Mouse (Mus musculus) limb, embryonic 14.5 days (tissue): ENCODE results near the gene Ccdc59. TPM values are rescaled to one million over a fixed set of nuclear protein-coding genes. Genes with fewer than 3 reads are reported as not detected.

ENCODE experiments used
- ATAC-seq: fragments of 200-750 bp; cut with Nextera tagmentation; 2 replicates; pipeline ENCODE4 v1.8.0; 2017; ENCODE audit warnings: low read depth, moderate number of reproducible peaks, moderate TSS enrichment; ENCODE audit not compliant: low FRiP score
- DNase-seq: peaks from one replicate; pipeline ENCODE4 v3.0.0-alpha.2; 2015; ENCODE audit warnings: low spot score
- H3K27ac ChIP-seq: fragments of 300-500 bp; sonication (generic); replicated peaks from 2 replicates; pipeline ENCODE4 v1.5.1; 2014; ENCODE audit warnings: low read depth, mild to moderate bottlenecking, low read length, moderate library complexity, mixed read lengths
- H3K27me3 ChIP-seq: fragments of 300-500 bp; sonication (generic); 2 replicates; pipeline ENCODE4 v1.6.1; 2014; ENCODE audit warnings: low read length, mixed read lengths; ENCODE audit not compliant: control insufficient read depth, insufficient read depth
- H3K36me3 ChIP-seq: fragments of 300-500 bp; sonication (generic); 2 replicates; pipeline ENCODE4 v1.6.1; 2014; ENCODE audit warnings: mild to moderate bottlenecking, low read length, moderate library complexity, mixed read lengths; ENCODE audit not compliant: control insufficient read depth, insufficient read depth
- H3K4me1 ChIP-seq: fragments of 300-500 bp; sonication (generic); 2 replicates; pipeline ENCODE4 v1.6.1; 2014; ENCODE audit warnings: antibody characterized with exemption, low read length, mixed read lengths; ENCODE audit not compliant: control insufficient read depth, insufficient read depth
- H3K4me2 ChIP-seq: fragments of 300-500 bp; sonication (generic); replicated peaks from 2 replicates; pipeline ENCODE4 v1.6.1; 2014; ENCODE audit warnings: low read depth, mild to moderate bottlenecking, low read length, moderate library complexity; ENCODE audit not compliant: severe bottlenecking
- H3K4me3 ChIP-seq: fragments of 300-500 bp; sonication (generic); replicated peaks from 2 replicates; pipeline ENCODE4 v1.5.1; 2014; ENCODE audit warnings: low read length
- H3K9ac ChIP-seq: fragments of 300-500 bp; sonication (generic); 2 replicates; pipeline ENCODE4 v1.6.1; 2014; ENCODE audit warnings: mild to moderate bottlenecking, low read depth, low read length, moderate library complexity; ENCODE audit not compliant: severe bottlenecking
- H3K9me3 ChIP-seq: fragments of 300-500 bp; sonication (generic); 2 replicates; pipeline ENCODE4 v1.6.1; 2016; ENCODE audit warnings: low read length; ENCODE audit not compliant: control insufficient read depth
- POLR2A ChIP-seq: fragments of 200-500 bp; IDR thresholded peaks from 2 replicates; pipeline ENCODE4 v1.8.0; 2012; ENCODE audit warnings: inconsistent platforms, mild to moderate bottlenecking, moderate library complexity, borderline replicate concordance; ENCODE audit not compliant: insufficient read depth, insufficient read length; ENCODE audit errors: extremely low read depth
- WGBS: fragments of 180-500 bp; shearing (Covaris S2); extraction: QIAGEN DNeasy Blood & Tissue Kit; methylation state at CpG from one replicate; pipeline ENCODE4 v1.1.7; 2014; 5-methylcytosine and 5-hydroxymethylcytosine counted together
- polyA plus RNA-seq, 2 experiments: library from polyadenylated mRNA; depleted of rRNA in 1 of 2; stranded (reverse) in 1 of 2; unstranded in 1 of 2; fragments of >200 nt; fragmentation: Nextera tagmentation in 1 of 2; extraction: Ambion mirVana in 1 of 2; gene quantifications; 2 replicates each; pipeline versions ENCODE4 v1.2.1 to v1.2.3; 2012 to 2014

Gene Ccdc59
- polyA plus RNA-seq, 2 experiments, result 32.4 to 58.6 TPM

DNA sequence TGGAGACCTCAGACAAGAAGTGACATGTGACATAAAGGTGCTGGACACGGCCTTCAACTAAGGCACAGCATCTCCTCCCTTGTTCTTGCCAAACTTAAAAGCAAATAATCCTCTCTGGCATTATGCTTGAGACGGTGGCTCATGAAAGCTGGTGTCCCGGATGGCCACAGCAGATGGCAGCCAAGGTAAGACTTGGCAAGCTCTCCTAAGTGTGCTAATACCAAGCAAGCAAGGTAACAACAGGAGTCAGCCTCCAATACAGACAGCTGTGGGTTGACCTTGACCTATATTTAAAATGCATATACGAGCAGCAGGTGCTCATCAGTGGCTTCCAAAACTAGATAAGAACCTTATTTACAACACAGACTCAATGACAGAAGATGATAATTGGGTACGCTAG lies 9.4 kb downstream of the Ccdc59 start:
- Histone ChIP-seq H3K4me2 (no peak overlapping the region), H3K36me3 (peaks cover 42% of the 10 kb centered on the region), H3K9me3 (no peaks in the 10 kb centered on the region), H3K4me3 (no peak overlapping the region), H3K27me3 (no peaks in the 10 kb centered on the region), H3K27ac (no peak overlapping the region), H3K9ac (no peak overlapping the region), H3K4me1 (no peaks in the 10 kb centered on the region)
- DNase-seq, result no peak
- 86% methylated on average over 5 of the region's 5 CpGs for WGBS
- no peak for ATAC-seq
- TF ChIP-seq POLR2A, result no peak

DNA sequence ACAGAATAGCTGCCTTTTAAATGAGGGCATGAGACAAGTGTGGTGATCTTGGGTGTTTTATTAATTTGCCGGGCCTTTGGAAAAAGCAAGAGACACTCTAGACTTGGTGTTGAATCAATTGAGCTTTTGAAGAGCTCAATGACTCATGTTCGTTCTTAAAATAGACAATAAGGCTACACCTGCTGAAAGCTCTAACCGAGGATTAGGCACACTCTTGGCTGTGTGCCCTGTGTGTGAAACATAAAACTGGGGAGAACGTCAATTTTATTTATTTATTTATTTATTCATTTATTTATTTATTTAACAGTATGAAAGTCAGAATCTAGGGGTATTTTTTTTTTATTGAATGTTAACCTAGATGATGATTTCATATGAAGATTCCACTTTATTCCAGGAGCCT lies 10.3 kb downstream of the Ccdc59 start:
- WGBS, result 75% methylated on average over 4 of the region's 4 CpGs

DNA sequence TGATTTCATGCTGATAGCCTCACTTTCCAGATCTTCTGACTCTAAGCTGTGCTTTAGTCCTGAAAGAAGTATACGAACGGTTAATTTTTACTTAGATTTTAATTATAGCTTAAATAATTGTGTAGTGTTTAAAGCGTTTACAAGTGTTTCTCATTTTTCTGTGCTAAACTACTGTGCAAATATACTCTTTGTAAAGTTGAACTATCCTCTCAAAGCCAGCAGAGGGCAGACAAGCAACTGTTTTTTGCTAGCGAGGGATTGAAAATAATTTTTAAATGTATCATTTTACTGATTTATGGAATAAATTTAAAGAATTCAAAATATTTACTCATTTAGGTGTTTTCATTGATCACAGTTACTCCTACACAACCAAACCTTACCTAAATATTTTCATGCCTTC lies 26.4 kb downstream of the Ccdc59 start:
- no peak overlapping the region for H3K27ac ChIP-seq
- no peak overlapping the region for H3K4me2 ChIP-seq
- no peak for ATAC-seq
- no peak for TF ChIP-seq POLR2A
- H3K4me3 ChIP-seq, result no peak overlapping the region
- H3K9ac ChIP-seq, result no peak overlapping the region
- no peaks in the 10 kb centered on the region for H3K27me3 ChIP-seq
- no peak for DNase-seq
- no peaks in the 10 kb centered on the region for H3K36me3 ChIP-seq
- H3K4me1 ChIP-seq, result no peaks in the 10 kb centered on the region
- H3K9me3 ChIP-seq, result no peaks in the 10 kb centered on the region
- 33% methylated on average over 4 of the region's 4 CpGs for WGBS

More for the DNA sequence above, 10.3 kb downstream of the Ccdc59 start:
- no peak overlapping the region for H3K4me3 ChIP-seq
- H3K36me3 ChIP-seq, result peaks cover 34% of the 10 kb centered on the region
- H3K27me3 ChIP-seq, result no peaks in the 10 kb centered on the region
- no peak for DNase-seq
- no peak overlapping the region for H3K9ac ChIP-seq
- no peak for ATAC-seq
- no peak for TF ChIP-seq POLR2A
- no peak overlapping the region for H3K4me2 ChIP-seq
- no peaks in the 10 kb centered on the region for H3K4me1 ChIP-seq
- H3K9me3 ChIP-seq, result no peaks in the 10 kb centered on the region
- no peak overlapping the region for H3K27ac ChIP-seq

Other genes with a start within 250 kb of the Ccdc59 start
- gene Mettl25, start 313 bp downstream of the Ccdc59 start, polyA plus RNA-seq (2012; rRNA removed), result 9.0 and 11.2 TPM in 2 replicates
- 13.1 and 13.2 TPM in 2 replicates for gene Mettl25, start 313 bp downstream of the Ccdc59 start, polyA plus RNA-seq (2014; fragmentation: Nextera tagmentation; extraction: Ambion mirVana)